Mouse (Mus musculus) right cerebral cortex, postnatal 4 days (tissue): ENCODE data around the gene Ssh3.

Source experiments
- DNase-seq: peaks from one replicate; pipeline ENCODE4 v3.0.0-alpha.2; 2022

Gene Ssh3

GRCm38 (mm10) chr19:4240247-4240668 lies 28.7 kb downstream of the Ssh3 start:
- no peak for DNase-seq

GRCm38 (mm10) chr19:4234548-4234947 lies 34.4 kb downstream of the Ssh3 start:
- DNase-seq: no peak

- no peak for DNase-seq
Observed at GRCm38 (mm10) chr19:4232651-4233050, 36.3 kb downstream of the Ssh3 start.

GRCm38 (mm10) chr19:4232186-4232572 lies 36.8 kb downstream of the Ssh3 start:
- DNase-seq: no peak

- DNase-seq: peak; percentile 95
Observed at GRCm38 (mm10) chr19:4231253-4232185, 37.5 kb downstream of the Ssh3 start, which contains the start of gene Pold4. Gene Pold4, plus strand, starts transcription at chr19:4231899.

- DNase-seq: no peak
Observed at GRCm38 (mm10) chr19:4230415-4230814, 38.6 kb downstream of the Ssh3 start.

- no peak for DNase-seq
Observed at GRCm38 (mm10) chr19:4229451-4230076, 39.4 kb downstream of the Ssh3 start.

- no peak for DNase-seq
Observed at GRCm38 (mm10) chr19:4228891-4229290, 40.1 kb downstream of the Ssh3 start.

GRCm38 (mm10) chr19:4227894-4228678 lies 40.9 kb downstream of the Ssh3 start:
- DNase-seq: peak; percentile 54

- no peak for DNase-seq
Observed at GRCm38 (mm10) chr19:4227446-4227845, 41.5 kb downstream of the Ssh3 start.

GRCm38 (mm10) chr19:4226779-4227178 lies 42.2 kb downstream of the Ssh3 start:
- no peak for DNase-seq

- no peak for DNase-seq
Observed at GRCm38 (mm10) chr19:4222165-4222564, 46.8 kb downstream of the Ssh3 start.

- DNase-seq: no peak
Observed at GRCm38 (mm10) chr19:4220957-4221743, 47.8 kb downstream of the Ssh3 start.

- DNase-seq: no peak
Observed at GRCm38 (mm10) chr19:4220416-4220815, 48.6 kb downstream of the Ssh3 start.

- DNase-seq: no peak
Observed at GRCm38 (mm10) chr19:4219943-4220342, 49.0 kb downstream of the Ssh3 start.

- DNase-seq: no peak
Observed at GRCm38 (mm10) chr19:4218784-4219183, 50.2 kb downstream of the Ssh3 start.

- no peak for DNase-seq
Observed at GRCm38 (mm10) chr19:4218293-4218692, 50.7 kb downstream of the Ssh3 start.

- DNase-seq: no peak
Observed at GRCm38 (mm10) chr19:4217855-4218254, 51.1 kb downstream of the Ssh3 start.

- DNase-seq: no peak
Observed at GRCm38 (mm10) chr19:4217140-4217539, 51.8 kb downstream of the Ssh3 start.

GRCm38 (mm10) chr19:4216041-4216685 lies 52.8 kb downstream of the Ssh3 start:
- no peak for DNase-seq

- no peak for DNase-seq
Observed at GRCm38 (mm10) chr19:4215451-4215840, 53.5 kb downstream of the Ssh3 start.
